Mouse (Mus musculus) liver, embryonic 11.5 days (tissue): Measurements from ENCODE around the gene Olfr866. TPM values are rescaled to one million over a fixed set of nuclear protein-coding genes. Genes with fewer than 3 reads are reported as not detected.

Source experiments
- ATAC-seq: fragments of 200-750 bp; cut with Nextera tagmentation; replicated peaks from 2 replicates; pipeline ENCODE4 v1.8.0; 2017; ENCODE audit warnings: moderate number of reproducible peaks, mild to moderate bottlenecking, moderate TSS enrichment, moderate library complexity; ENCODE audit not compliant: low FRiP score
- DNase-seq: peaks from one replicate; pipeline ENCODE4 v3.0.0-alpha.2; 2017; ENCODE audit warnings: low spot score
- H3K27ac ChIP-seq: fragments of 300-500 bp; sonication (generic); 2 replicates; pipeline ENCODE4 v1.5.1; 2014; ENCODE audit warnings: mild to moderate bottlenecking, low read depth, low read length, control low read depth
- H3K27me3 ChIP-seq: fragments of 300-500 bp; sonication (generic); replicated peaks from 2 replicates; pipeline ENCODE4 v1.6.1; 2014; ENCODE audit warnings: low read length, mixed read lengths; ENCODE audit not compliant: control insufficient read depth, insufficient read depth
- H3K36me3 ChIP-seq: fragments of 300-500 bp; sonication (generic); 2 replicates; pipeline ENCODE4 v1.6.1; 2014; ENCODE audit warnings: mild to moderate bottlenecking, low read length, moderate library complexity, mixed read lengths; ENCODE audit not compliant: control insufficient read depth, insufficient read depth
- H3K4me1 ChIP-seq: fragments of 300-500 bp; sonication (generic); replicated peaks from 2 replicates; pipeline ENCODE4 v1.6.1; 2014; ENCODE audit warnings: low read length, mixed read lengths; ENCODE audit not compliant: control insufficient read depth, insufficient read depth
- H3K4me2 ChIP-seq: fragments of 300-500 bp; sonication (generic); 2 replicates; pipeline ENCODE4 v1.6.1; 2014; ENCODE audit warnings: mild to moderate bottlenecking, control low read depth, moderate library complexity
- H3K4me3 ChIP-seq: fragments of 300-500 bp; sonication (generic); 2 replicates; pipeline ENCODE4 v1.5.1; 2014; ENCODE audit warnings: low read depth, low read length, control low read depth
- H3K9ac ChIP-seq: fragments of 300-500 bp; sonication (generic); 2 replicates; pipeline ENCODE4 v1.6.1; 2014; ENCODE audit warnings: low read depth, low read length, control low read depth
- H3K9me3 ChIP-seq: fragments of 300-500 bp; sonication (generic); 2 replicates; pipeline ENCODE4 v1.6.1; 2016; ENCODE audit warnings: low read length, inconsistent platforms, mixed read lengths; ENCODE audit not compliant: control insufficient read depth
- WGBS: fragments of 180-500 bp; shearing (Covaris S2); extraction: QIAGEN DNeasy Blood & Tissue Kit; methylation state at CpG from one replicate; pipeline ENCODE4 v1.1.7; 2014; 5-methylcytosine and 5-hydroxymethylcytosine counted together
- microRNA-seq: library from miRNA; unstranded; fragments of <30 nt; microRNA quantifications from one replicate; pipeline ENCODE4, GENCODE M21; 2017; ENCODE audit warnings: borderline number of aligned reads
- polyA plus RNA-seq: library from polyadenylated mRNA; unstranded; fragments of >200 nt; fragmentation: Nextera tagmentation; extraction: Ambion mirVana; gene quantifications from 2 replicates; pipeline ENCODE4 v1.2.1, GENCODE M21; 2014

The Olfr866 gene
- not detected in 2 replicates for polyA plus RNA-seq

DNA sequence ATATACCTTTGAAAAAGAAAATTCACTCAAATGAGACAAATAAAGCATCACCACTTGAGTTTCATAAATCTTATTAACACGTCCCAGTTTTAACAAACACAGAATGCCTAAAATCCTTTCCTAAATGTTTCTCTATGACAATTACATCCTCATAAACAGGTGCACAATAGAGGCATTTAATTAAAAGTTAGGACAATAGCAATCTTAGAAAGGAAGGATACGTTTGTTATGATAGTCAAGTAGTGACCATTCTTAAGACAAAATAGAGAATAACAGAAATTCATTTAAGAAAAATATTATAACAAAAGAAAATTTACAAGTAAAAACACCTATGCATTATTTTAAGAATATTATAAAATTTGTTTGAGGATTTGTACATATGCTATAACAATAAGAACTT lies at the start of gene Olfr866:
TSS of gene Olfr866 (minus strand) at position 101 of the 400 bp plus-strand sequence.
- WGBS, result 63% methylated on average over 2 of the region's 2 CpGs
- no peak within 1 kb of the TSS for H3K4me3 ChIP-seq
- H3K4me2 ChIP-seq, result no peak within 1 kb of the TSS
- DNase-seq (no peak), ATAC-seq (no peak)
- no peaks in the 10 kb centered on the region for H3K27me3 ChIP-seq
- H3K36me3 ChIP-seq, result no peaks in the 10 kb centered on the region
- no peak within 1 kb of the TSS for H3K27ac ChIP-seq
- H3K4me1 ChIP-seq, result no peaks in the 10 kb centered on the region
- no peak within 1 kb of the TSS for H3K9ac ChIP-seq
- no peaks in the 10 kb centered on the region for H3K9me3 ChIP-seq

DNA sequence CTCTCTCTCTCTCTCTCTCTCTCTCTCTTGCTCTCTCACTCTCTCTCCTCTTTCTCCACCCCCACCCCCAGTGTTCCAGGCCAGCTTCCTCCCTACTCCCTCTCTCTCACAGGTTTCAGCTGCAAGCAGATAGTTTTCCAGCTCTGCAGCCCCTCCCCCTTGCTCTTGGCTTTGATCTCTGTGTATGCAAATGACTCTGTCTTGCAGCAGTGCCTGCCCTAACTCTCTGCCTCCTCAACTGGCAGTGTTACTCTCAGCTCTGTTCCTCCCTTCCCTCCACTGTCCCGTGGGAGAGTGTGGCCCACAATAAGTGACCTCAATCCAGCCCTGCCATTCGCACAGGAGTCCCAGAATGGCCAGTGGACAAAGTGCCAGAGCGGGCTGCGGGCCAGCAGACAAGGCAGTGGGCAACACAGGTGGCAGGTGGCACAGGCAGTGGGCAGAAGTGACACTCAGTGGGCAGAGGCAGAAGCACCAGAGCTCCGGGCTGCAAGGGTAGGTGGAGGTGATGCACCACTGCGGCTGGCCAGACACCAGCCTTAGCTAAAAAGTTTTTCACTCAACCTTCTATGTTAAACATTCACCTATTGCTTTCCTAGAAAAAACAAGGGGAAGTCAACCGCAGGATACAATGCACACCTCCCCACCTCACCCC lies 45.8 kb upstream of the Olfr866 start:
- H3K9me3 ChIP-seq, result no peaks in the 10 kb centered on the region; the same call in 1 of the 2 replicates
- H3K27ac ChIP-seq, result no peak overlapping the region
- H3K27me3 ChIP-seq, result no peaks in the 10 kb centered on the region
- no peaks in the 10 kb centered on the region for H3K36me3 ChIP-seq
- no peaks in the 10 kb centered on the region for H3K4me1 ChIP-seq
- 58% methylated on average over 7 of the region's 7 CpGs for WGBS
- no peak overlapping the region for H3K4me2 ChIP-seq
- H3K4me3 ChIP-seq, result no peak overlapping the region
- no peak for DNase-seq
- ATAC-seq, result 0 out of 2 replicates have a peak, but pooled peaks have one; percentile 23
- H3K9ac ChIP-seq, result no peak overlapping the region

DNA sequence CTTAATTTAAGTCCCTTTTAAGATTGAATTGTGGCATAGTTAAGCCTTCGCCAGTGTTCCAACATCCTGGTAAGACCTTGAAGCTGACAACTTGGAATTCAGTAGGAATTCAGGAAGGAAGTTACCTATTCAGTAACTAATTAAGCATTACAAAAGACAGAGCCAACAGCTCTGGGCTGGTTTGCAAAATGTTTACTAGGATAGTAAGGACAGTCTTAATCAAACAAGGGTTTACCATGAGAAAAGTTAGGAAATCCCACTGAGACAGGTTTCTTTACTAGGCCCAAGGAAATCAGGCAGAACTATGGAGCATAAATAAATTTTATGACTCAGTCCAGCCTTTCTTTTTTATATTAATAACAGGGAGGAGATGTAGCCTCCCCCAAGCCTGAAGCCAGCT lies 43.5 kb upstream of the Olfr866 start:
- ATAC-seq (no peak), DNase-seq (no peak)
- no peak overlapping the region for H3K4me3 ChIP-seq
- H3K27ac ChIP-seq, result no peak overlapping the region
- H3K9ac ChIP-seq, result no peak overlapping the region
- no peaks in the 10 kb centered on the region for H3K4me1 ChIP-seq
- no peaks in the 10 kb centered on the region for H3K27me3 ChIP-seq
- no peaks in the 10 kb centered on the region; the same call in 1 of the 2 replicates for H3K9me3 ChIP-seq
- no peaks in the 10 kb centered on the region for H3K36me3 ChIP-seq
- WGBS, result 87% methylated on average over 1 of the region's 1 CpGs
- no peak overlapping the region for H3K4me2 ChIP-seq

DNA sequence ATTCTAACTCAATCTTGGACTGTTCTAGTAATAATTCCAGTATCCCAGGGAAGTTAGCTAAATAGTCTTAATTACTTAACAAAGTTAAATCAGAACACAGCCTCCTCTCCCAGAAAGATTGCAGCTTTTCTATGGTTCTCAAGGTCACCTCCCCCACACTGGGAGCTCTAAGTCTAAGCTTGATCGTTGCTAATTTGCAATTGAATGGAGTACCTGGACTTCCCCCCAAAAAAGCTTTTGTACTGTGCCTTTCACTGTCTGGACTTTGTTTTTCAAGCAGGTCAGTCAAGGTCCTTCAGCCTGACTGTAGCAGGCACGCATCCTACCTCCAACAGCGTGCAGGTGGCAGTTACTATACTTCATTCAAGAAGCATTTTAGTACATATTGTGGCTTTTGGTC lies 42.4 kb upstream of the Olfr866 start:
- no peaks in the 10 kb centered on the region for H3K4me1 ChIP-seq
- WGBS, result 73% methylated on average over 3 of the region's 3 CpGs
- DNase-seq, result no peak

DNA sequence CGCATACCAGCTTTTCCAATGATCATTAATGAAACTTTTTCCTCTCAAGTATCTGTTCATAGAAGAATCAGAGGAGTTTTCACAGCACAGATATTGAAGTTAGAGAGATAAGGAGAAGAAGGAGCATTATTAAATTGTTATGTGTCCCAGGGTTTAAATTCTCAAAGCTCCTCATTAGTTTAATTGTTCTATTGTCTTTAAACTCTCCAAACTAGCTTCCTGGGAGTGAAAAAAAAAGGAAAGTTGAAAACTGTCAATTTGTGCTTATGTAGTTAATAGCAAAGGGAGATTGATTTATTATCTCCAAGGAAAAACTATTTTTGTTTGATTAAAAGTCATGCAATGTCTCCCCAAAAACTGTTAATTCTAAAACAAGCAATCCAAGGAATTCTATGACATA lies 29.6 kb upstream of the Olfr866 start, which contains the start of gene Olfr867:
TSS of gene Olfr867 (minus strand) at position 101 of the 400 bp plus-strand sequence.
- no peaks in the 10 kb centered on the region for H3K27me3 ChIP-seq
- no peak within 1 kb of the TSS for H3K4me3 ChIP-seq
- DNase-seq (no peak), ATAC-seq (no peak)
- H3K4me1 ChIP-seq, result no peaks in the 10 kb centered on the region
- H3K9ac ChIP-seq, result no peak within 1 kb of the TSS
- no peak within 1 kb of the TSS for H3K4me2 ChIP-seq
- H3K27ac ChIP-seq, result no peak within 1 kb of the TSS
- H3K9me3 ChIP-seq, result no peaks in the 10 kb centered on the region
- H3K36me3 ChIP-seq, result no peaks in the 10 kb centered on the region
- WGBS, result 64% methylated on average over 1 of the region's 1 CpGs

More for the DNA sequence above, 42.4 kb upstream of the Olfr866 start:
- Histone ChIP-seq H3K27me3 (no peaks in the 10 kb centered on the region), H3K4me2 (no peak overlapping the region), H3K9ac (no peak overlapping the region), H3K36me3 (no peaks in the 10 kb centered on the region), H3K4me3 (no peak overlapping the region), H3K9me3 (no peaks in the 10 kb centered on the region; the same call in 1 of the 2 replicates), H3K27ac (no peak overlapping the region)
- ATAC-seq, result no peak

DNA sequence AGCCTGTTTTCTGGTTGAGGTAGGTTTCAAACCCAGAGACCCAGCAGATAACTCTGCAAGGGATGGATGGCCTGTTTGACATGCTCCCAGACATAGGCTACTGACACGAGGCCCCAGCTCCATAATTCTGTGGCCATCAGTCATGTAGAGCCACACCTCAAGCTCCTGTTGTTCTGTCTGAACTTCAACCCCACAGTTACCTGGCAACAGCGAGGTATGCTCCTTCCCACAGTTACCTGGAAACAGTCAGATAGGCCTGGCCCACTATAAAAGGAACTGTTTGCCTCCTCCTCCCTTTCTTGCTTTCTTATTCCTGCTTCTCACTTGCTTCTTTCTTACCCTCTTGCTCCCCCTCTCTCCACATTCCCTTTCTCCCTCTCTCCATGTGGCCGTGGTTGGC lies 20.1 kb upstream of the Olfr866 start:
- H3K4me3 ChIP-seq, result no peak overlapping the region
- H3K27ac ChIP-seq, result no peak overlapping the region
- no peak overlapping the region for H3K9ac ChIP-seq
- WGBS, result 56% methylated on average over 3 of the region's 3 CpGs
- no peak for ATAC-seq
- H3K4me2 ChIP-seq, result no peak overlapping the region
- no peaks in the 10 kb centered on the region for H3K27me3 ChIP-seq
- H3K4me1 ChIP-seq, result no peaks in the 10 kb centered on the region
- no peak for DNase-seq
- H3K36me3 ChIP-seq, result no peaks in the 10 kb centered on the region
- no peaks in the 10 kb centered on the region for H3K9me3 ChIP-seq

Small RNA genes within 50 kb of the gene (microRNA-seq; reads per million reads assigned to microRNA genes)
- not detected for gene Gm26231
- gene Gm44395, result not detected

Other genes with a start within 250 kb of the Olfr866 start
- gene Olfr58, start 247.8 kb downstream of the Olfr866 start, polyA plus RNA-seq, result not detected in 2 replicates
- not detected in 2 replicates for gene Olfr859, start 223.1 kb downstream of the Olfr866 start, polyA plus RNA-seq
- gene Olfr860, start 178.3 kb downstream of the Olfr866 start, polyA plus RNA-seq, result not detected in 2 replicates
- gene Olfr862, start 140.0 kb downstream of the Olfr866 start, polyA plus RNA-seq, result not detected in 2 replicates
- 0.32 and 0.34 TPM in 2 replicates for gene Olfr77, start 111.2 kb downstream of the Olfr866 start, polyA plus RNA-seq
- not detected in 2 replicates for gene Olfr867, start 29.5 kb upstream of the Olfr866 start, polyA plus RNA-seq
- gene Olfr868, start 70.6 kb upstream of the Olfr866 start, polyA plus RNA-seq, result not detected in 2 replicates
- gene Olfr869, start 101.0 kb upstream of the Olfr866 start, polyA plus RNA-seq, result not detected in 2 replicates
- gene Olfr870, start 146.0 kb upstream of the Olfr866 start, polyA plus RNA-seq, result not detected in 2 replicates
- not detected in 2 replicates for gene Olfr871, start 184.2 kb upstream of the Olfr866 start, polyA plus RNA-seq
- not detected in 2 replicates for gene Olfr872, start 209.1 kb upstream of the Olfr866 start, polyA plus RNA-seq